Mouse (Mus musculus) megakaryocyte progenitor cell, adult 5-6 weeks (primary cell): ENCODE results near the gene Fam3b. TPM values are rescaled to one million over a fixed set of nuclear protein-coding genes. Genes with fewer than 3 reads are reported as not detected.
A peak's percentile ranks its signal among the peaks of the same experiment; 100 is the strongest.

Experiments
- ATAC-seq: replicated peaks from 2 replicates; pipeline ENCODE4 v1.8.0; 2016; ENCODE audit warnings: mild to moderate bottlenecking, moderate TSS enrichment, inconsistent platforms; ENCODE audit not compliant: poor library complexity
- total RNA-seq, 2 experiments: library from RNA; stranded (forward) in 1 of 2; stranded (reverse) in 1 of 2; fragments of 157-497, 149-512 nt in 1 of 2; fragments of 200-1000 nt in 1 of 2; gene quantifications; 2 replicates each; pipeline versions ENCODE4 v1.2.3 to v1.2.4; 2015 to 2017

The Fam3b gene
- total RNA-seq (2015), result 0.84 TPM in 1 of 2 replicates, not detected in the other
- total RNA-seq (2017), result 0.17 TPM in 1 of 2 replicates, not detected in the other

DNA sequence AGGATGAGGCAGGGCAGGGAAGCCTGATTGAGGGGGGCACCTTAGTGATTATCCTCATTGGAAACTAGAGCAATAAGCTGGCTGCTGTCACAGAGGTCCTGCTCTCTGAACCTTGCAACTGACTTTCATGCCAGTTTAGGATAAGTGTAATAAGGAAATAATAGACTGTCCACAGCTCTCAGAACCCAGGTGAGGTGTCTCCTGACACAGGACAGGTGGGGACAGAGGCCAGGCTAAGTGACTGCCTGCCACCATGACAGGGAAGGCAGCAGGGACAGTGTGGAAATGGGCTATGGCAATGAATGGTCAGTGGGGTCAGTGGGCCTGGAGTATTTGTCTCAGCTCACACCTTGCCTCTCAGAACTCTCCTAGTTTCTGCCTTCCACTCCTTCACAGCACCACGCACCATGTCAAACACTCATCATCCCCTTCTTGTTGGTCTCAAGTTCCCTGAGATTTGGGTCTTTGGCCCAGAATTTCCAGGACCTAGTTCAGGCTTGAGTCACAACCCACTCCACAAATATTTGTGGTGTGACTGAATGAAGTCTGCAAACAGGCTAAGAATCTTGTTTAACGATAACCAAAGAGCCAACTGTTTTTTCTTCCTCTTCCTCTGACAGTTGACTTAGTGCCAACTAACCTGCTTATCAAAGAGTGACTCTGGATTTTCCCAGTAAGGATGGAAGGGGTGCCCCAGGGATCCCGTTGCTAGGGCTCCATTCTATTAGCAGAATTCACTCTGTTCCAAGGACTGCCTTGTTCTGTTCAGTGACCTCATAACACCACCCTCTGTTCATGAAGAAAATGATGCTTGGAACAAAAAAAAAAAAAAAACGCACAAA is at the start of gene Fam3b:
Gene Fam3b, minus strand, starts transcription at position 718 of the 842 bp plus-strand sequence.
- ATAC-seq, result no peak

DNA sequence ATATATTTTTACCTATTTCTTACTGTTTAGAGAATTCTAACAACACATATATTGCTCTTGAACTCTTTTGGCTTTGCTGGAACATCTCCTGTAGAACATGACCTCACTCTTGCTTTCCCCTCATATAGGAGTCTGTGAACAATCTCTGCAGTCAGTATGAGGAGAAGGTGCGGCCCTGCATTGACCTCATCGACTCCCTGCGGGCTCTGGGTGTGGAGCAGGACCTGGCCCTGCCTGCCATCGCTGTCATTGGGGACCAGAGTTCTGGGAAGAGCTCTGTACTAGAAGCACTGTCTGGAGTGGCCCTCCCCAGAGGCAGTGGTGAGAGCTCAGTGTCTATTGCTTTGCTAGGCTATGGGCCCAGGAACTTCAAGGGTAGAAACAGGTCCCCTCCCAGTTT is 29.7 kb upstream of the Fam3b start:
- no peak for ATAC-seq

DNA sequence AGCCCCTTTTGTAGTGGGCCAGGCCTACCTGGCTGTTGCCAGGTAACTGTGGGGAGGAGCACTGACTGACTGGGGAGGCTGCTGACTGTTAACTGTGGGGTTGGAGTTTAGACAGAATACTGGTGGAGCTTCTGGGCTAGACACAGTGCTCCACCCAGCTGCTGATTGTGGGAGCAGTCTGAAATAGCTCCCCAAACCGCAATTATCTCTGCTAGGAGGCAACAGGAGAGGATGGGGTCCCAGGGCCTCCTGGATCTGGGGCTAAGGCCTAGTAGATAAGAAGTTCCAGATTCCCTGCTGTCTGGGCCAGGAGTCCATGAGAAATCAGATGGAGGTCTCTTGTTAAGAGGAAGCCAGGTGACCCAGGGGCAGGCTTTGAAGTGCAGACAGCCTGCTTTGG is 22.2 kb upstream of the Fam3b start:
- ATAC-seq, result peak; percentile 36; the same call in 1 of the 2 replicates

DNA sequence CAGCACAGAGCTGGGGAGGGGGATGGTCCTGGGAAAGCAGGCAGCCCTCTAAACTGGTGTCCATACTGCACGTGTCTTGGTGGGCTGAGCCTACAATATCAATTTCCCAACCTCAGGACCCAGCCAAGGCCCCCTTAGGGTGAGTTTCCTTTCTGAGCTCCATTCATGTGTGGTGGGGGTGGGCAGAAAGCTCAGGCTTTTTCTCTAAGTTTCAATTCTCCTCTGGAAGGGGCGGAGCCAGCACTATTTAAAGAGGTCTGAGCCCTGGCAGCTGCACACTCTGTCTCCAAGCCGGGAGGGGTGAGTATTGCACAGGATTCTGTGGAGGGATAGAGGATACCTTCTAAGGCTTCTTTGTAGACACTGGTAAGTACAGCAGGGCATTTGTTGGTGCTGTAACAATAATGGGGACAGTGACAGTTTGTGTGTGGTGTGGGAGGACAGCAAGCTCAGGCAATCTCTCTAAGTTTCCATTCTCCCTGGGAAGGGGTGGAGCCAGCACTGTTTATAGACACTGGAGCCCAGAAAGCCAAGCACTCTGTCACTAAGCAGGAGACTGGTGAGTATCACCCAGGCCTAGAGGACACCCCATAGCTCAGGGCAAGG is 21.3 kb upstream of the Fam3b start:
- ATAC-seq, result peak; percentile 61

DNA sequence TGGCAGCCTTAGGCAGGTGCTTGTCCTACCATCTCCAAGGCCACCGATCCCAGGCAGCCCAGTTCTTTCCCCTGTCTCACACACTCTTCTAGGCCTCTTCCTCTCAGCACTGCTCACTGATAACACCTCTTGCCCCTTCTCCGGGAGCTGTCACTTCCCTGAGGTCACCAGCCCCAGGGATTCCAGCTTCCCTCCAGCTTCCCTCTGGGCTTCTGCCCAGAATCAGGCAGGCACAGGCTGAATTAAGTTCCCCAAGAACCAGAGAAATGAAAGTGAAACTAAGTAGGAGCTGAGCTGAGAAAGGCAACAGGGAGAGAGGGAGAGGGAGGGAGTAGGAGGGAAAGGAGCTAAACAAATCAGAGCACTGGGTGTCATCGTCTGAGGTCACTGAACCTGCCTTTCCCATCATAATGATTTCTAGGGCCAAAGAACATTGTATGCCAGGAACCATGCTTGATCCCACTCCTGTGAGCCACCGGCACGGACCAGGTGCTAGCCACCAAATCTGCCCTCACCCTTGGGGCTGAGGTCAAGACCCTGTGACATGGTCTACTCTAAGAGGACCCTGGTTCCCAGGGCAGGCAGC is 20.4 kb upstream of the Fam3b start:
- ATAC-seq, result peak; percentile 68

DNA sequence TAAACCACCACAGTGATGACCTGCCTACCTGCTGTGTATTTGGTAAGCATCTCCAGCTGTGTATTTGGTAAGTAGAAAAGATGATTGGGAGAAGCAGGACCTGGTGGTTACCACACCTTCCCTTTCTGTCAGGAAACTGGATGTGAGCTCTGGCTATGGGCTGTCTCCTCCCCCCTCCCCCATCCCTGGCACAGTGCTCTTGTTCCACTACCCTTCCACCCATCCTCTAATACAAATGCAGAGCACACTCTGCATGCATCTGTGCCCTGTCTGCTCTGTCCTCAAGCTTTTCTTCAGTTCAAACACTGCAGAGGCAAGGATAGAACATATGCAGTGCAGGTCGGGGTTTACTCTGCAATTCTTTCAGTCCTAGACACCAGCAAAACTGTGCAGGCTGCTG is 19.8 kb upstream of the Fam3b start:
- ATAC-seq, result no peak

DNA sequence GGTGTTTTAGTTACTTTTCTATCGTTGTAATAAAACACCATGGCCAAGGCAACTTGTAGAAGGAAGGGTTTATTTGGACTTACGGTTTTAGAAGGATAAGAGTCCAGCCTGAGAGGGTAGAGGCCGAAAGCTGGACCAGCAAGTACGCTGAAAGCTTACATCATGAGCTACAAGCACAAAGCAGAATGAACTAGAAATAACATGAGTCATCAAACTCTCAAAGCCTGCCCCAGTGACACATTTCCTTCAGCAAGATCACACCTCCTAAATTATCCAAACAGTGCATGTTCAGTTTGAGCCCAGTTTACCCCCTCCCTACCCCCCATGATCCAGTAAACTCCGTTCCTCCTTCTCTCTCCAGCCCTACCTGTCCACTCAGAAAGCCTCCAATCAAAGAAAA is 19.1 kb upstream of the Fam3b start:
- ATAC-seq, result no peak

DNA sequence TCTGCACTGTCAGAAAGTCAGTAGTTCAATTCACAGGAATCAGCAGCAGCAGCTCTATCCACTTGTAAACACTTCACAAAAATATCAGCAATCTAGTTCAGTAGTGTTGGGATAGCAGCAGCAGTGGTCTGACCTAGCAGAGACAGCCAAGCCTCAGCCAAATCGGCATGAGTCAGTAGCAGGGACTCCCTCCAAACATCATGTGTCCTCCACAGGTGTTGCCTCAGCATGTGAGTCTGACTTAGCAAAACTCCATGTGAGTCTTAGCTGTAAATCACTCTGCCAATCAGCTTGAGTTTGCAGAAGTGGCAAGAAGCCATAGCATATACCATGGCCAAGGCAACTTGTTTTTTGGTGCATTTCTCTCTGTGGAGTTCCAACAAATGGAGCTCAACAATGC is 18.5 kb upstream of the Fam3b start:
- no peak for ATAC-seq

DNA sequence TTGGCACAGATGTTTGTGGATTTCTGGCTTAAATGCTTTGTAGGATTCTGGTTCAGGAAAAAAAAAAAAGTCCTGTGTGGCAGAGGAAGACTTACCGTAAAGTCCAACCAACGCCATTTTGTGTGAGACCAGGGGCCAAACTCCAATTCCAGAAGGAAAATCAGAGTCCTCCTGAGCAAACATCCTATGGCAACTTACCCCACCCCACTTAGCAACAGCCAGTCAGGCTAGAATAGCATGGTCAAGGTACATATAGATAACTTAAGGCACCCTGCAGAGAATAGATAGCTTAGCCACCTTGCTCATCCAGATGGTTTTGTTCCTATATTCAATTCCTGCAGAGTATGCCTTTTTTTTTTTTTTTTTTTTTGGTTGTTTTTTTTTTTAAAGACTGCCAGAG is 14.6 kb upstream of the Fam3b start:
- no peak for ATAC-seq

DNA sequence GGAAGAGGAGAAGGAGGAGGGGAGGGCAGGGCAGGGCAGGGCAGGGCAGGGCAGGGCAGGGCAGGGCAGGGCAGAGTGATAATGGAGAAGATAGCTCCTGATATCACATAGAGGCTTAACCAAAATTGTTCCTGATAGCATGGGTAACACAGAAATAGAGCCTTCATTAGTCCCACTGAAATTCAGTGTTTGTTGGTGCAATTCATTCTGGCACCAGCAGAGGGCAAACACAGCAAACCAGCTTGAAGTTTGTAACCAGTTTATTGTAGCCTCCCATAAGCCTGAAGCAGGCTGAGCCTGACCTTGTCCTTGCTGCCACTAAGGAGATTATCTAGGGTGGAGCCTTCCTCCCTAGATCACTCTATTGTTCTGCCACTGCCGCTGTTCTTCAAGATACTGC is 8.4 kb upstream of the Fam3b start:
- peak; percentile 96 for ATAC-seq

DNA sequence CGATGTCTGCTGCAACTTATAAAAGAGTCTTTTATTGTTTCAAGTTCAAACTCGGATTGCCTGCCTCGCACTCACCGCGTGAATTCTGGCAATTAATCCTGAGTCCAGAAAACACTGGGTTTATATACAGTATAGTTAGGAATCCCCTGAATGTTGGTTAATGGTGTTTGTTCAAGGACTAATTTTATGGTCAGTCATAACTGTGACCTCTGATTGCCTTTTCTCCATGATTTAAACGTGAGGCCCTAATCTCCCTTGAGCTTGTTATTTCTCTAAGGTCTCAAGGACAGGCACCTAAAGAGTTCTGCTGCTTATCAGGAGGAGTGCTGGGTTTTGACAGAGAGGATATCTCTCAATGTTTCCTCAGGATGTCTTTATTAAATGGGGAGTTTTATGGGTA is 7.4 kb upstream of the Fam3b start:
- no peak for ATAC-seq

DNA sequence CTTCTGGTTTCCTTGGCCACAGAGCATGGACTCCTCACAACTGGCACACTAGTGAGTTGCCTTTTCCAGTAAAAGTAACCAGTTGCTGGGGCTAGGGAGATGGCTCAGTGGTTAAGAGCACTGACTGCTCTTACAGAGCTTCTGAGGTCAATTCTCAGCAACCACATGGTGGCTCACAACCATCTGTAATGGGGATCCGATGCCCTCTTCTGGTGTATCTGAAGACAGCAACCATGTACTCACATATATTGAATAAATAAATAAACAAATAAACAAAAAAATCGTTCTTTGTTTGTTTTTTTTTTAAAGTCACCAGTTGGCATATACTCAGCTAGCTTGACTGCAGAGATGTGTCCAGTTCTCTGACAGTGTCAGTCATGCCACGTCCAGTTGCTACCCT is 1.7 kb upstream of the Fam3b start:
- no peak for ATAC-seq

DNA sequence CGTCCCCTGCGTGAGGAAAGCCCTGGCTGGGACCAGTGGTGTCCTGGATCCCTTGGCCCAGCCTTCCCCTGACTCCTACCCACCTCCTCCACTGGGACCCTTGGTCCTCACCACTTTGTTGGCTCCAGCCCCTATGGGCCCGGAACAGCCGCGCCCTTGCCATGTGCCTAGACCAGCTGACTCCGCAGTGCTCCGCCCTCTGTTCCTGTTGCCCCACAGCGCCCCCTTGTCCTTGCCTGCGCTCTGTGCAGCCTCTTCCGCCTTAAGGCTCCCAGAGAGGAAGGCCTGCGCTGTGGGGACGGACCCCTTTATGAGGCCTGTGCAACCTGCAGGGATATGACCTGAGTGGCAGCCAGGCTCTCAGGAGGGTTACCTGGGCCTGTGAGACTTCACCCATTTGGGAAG is 2.3 kb downstream of the Fam3b start:
- ATAC-seq, result peak; percentile 69

DNA sequence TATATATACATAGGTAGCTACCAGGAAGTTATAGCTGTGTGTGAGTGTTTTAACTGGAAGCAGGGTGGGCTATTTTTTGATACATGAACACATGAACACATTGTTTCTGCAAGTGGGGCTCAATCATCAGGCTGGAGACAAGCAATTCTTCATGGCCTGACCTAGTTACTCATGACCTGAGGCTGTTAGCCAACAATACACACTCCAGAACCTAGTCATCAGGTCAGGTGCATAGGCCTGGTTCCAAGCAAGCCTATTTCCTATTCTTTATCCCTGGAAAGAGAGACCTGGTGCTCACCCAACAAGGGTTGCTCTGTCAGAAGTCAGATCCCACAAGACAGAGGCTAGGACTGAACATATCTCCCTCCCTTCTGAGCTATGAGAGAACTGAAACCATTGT is 3.1 kb downstream of the Fam3b start:
- no peak for ATAC-seq

DNA sequence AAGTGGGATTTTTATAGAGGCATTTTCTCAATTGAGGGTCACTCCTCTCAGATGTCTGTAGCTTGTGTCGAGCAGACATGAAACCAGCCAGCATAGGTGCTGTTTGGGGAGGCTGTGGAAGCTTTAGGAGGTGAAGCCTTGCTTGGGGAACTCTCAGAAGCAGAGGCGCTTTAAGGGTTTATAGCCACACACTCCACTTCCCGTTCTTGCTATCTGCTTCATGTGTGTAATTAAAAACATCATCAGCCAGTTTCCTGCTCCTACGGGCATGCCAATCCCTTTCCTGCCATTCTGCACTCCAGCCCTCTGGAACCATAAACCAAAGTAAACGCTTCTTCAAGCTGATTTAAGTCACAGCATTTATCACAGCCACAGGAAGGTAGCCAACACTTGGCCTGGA is 3.8 kb downstream of the Fam3b start:
- ATAC-seq, result no peak

DNA sequence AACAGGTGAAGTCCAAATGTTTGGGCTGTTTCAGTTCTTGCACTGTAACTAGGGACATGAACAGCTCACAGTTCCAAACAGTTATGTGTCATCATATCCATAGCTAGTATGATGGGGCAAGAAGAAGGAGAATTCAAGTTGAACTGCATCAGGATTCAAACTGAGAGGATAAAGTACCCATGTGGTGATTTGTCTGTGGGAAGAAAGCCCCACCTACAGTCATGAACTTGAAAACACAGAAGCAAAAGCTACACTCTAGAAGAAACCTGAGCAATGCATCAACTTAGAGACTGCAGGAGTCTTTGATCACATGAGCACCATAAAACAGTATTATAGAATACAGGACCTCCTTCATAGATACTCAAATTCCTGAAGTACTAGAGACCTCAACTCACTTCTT is 6.8 kb downstream of the Fam3b start:
- no peak for ATAC-seq

DNA sequence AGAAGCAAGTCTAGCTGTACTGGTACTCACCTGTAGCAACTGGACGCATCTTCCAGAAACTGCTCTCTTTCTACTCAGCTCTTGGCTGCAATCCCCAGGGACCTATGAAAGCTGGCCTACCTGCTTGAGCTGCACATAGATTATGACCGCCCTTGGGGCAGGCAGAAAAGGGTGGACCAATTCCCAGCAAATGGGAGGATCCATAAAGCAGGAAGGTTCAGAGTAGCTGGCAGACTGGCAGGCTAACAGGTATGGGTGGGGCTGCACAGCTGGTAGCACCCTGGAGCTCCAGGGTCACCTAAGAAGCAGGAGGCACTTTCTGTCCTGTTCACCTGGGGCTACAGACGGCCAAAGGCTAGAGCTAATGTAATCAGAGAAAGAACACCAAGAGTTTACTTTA is 9.8 kb downstream of the Fam3b start:
- no peak for ATAC-seq

DNA sequence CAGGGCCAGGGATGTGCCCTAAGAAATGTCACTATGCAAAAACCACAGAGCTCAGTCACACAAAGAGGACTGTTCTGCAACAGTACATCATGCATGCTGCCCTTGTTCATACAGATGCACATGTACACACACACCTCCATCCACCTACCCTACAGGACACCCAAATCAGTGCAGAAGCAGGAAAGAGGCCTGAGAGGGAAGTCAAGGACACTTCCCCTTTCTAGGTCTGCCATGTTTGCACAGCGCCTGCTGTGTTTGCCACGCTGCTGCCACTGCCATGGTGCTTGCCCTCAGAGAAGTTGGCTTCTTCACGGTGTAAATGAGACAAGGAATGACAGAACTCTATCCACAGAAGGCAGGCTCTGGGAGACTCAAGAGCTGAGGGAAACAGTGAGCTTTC is 10.8 kb downstream of the Fam3b start:
- ATAC-seq, result peak; percentile 64

DNA sequence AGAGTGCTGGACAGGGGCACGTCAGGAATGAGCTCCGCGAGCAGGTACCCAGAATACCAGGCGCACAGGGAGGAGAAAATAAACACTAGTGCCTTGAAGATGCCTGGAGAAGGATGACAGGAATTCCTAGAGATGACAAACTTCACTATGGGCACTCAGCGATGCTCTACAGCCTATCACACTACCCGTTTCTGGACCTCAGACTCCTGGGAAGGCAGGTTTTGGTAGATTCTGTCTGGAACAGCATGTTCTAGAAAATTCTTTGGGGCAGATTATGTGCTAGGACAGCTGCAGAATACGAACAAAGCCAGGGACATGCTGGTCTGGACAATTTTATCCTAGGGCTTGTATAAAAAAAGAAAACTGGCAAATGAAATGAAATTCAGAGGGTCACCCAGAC is 13.7 kb downstream of the Fam3b start:
- ATAC-seq, result no peak

DNA sequence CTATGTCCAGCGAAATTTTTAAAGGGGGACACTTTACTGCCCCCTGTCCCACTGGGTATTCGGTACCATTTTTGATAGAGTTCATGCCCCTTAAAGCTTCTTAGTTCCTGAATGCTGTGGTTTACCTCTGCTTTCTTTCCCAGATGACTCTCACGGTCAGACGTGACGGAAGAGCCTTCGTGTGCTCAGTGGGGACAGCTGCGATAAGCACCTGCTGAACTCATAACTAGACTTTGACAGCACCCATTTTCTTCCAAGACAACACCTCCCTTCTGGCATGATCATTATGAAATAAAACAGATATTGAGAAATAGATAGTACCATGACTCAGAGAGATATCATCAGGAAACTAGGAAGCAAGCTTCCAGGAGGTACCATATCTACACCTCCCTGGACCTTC is 15.2 kb downstream of the Fam3b start:
- no peak for ATAC-seq

DNA sequence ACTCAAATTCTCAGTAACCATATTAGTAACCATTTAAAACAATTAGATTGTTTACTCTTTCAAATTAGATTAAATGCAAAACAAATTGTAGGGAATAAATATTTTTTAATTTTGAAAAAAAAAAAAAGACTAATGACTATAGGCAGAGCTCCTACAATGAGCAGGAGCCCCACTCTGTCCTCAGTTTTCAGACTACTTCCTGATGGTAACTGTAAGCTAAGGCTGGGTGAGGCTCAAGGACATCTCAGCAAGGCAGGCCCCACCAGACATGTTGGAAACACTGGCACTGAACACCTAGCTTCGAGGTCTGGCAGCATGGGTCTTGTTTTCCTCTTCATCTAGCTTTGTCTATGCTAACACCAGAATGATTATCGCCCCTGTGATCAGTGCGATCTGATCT is 16.5 kb downstream of the Fam3b start:
- ATAC-seq, result no peak

DNA sequence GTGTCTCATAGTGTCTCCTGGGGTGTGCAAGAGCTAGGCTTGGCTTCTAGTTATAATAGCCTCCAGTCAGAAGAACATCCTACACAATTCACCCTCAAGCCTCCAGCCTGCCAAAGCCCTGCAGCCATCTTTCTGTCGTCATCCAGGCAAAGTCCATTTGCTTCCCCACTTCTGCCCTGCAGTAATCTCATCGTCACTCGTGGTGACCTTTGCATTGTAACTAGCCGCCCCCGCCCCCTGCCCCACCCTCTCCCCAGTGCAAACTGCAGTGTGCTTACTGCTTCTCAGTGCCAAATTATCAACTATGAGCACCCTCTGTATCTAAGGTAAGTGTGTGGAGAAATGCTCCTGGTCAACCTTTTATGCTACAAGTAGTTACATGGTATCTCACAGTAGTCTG is 16.9 kb downstream of the Fam3b start:
- no peak for ATAC-seq
